ENCODE assay signal across 20 mouse cellular contexts in the genomic region with DNA sequence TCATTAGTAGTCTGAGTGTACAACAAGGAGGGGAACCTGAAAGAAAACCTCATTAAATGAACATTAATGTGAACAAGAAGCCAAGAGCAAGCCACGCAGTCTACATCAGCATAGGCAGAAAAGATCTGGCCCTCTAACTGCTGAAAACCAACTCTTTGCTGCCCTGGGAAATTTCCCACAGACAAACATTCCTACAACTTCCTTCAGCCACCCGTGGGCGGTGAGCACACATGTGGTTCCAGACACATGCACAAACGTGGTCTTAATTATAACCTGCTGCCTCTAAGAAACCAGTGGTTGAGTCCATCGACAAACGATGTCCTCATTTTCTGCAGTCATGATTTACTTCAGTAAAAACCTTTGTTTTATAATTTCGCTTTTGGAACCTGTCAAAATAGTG.
A peak's percentile ranks its signal among the peaks of the same experiment; 100 is the strongest.
DNase-seq lines count a peak whose midpoint lies in the region; ATAC-seq and TF ChIP-seq lines count a peak whose summit lies in the region.
"Had no signal": no experiment of that assay in that cellular context is flagged by ENCODE, and none has a peak within 500 bp of the region (broad histone marks: within the 10 kb centered on the region; RNA-seq: fewer than 3 reads in every experiment).

No protein-coding gene starts in this region.

- peak overlapping the region; percentile 22; the same call in 1 of the 2 replicates for H3K4me2 ChIP-seq in embryonic facial prominence, embryonic 14.5 days (ENCODE audit: low read depth, low read length)
- peak overlapping the region; percentile 1 for H3K4me2 ChIP-seq in limb, embryonic 12.5 days
- H3K4me2 ChIP-seq in intestine, embryonic 15.5 days (replicated peaks) = no peak overlapping the region
- H3K4me2 ChIP-seq: heart, embryonic 15.5 days; kidney, embryonic 15.5 days; midbrain, embryonic 15.5 days had no signal

- no peak for TF ChIP-seq EP300 in heart, adult 2 months (IDR thresholded peaks at IDR 0.05; ENCODE audit: insufficient read depth, low read depth, low read length)

- H3K4me1 ChIP-seq in embryonic facial prominence, embryonic 14.5 days (ENCODE audit: control insufficient read depth, insufficient read depth, low read length) = peaks cover 41% of the 10 kb centered on the region
- peaks cover 52% of the 10 kb centered on the region for H3K4me1 ChIP-seq in limb, embryonic 12.5 days (replicated peaks)
- no peaks in the 10 kb centered on the region for H3K4me1 ChIP-seq in intestine, embryonic 15.5 days (replicated peaks)
- H3K4me1 ChIP-seq in heart, adult 2 months (ENCODE audit: control insufficient read depth, insufficient read depth, low read length) = no peaks in the 10 kb centered on the region; the same call in 1 of the 2 replicates
- H3K4me1 ChIP-seq: heart, embryonic 15.5 days; megakaryocyte, embryonic 14.5 days; midbrain, embryonic 15.5 days had no signal

- H3K27ac ChIP-seq in gastrocnemius, adult 2 months = peak overlapping the region; percentile 31; the same call in 1 of the 2 replicates
- H3K27ac ChIP-seq in embryonic facial prominence, embryonic 14.5 days (replicated peaks; ENCODE audit: low read depth, low read length) = peak overlapping the region; percentile 67
- peak overlapping the region; percentile 75 for H3K27ac ChIP-seq in limb, embryonic 12.5 days
- no peak overlapping the region for H3K27ac ChIP-seq in intestine, embryonic 15.5 days
- H3K27ac ChIP-seq in heart, adult 2 months = no peak overlapping the region
- H3K27ac ChIP-seq: heart, embryonic 15.5 days; kidney, embryonic 15.5 days; midbrain, embryonic 15.5 days had no signal

- H3K36me3 ChIP-seq in embryonic facial prominence, embryonic 14.5 days (ENCODE audit: control insufficient read depth, insufficient read depth, low read length) = no peaks in the 10 kb centered on the region
- no peaks in the 10 kb centered on the region for H3K36me3 ChIP-seq in limb, embryonic 12.5 days
- no peaks in the 10 kb centered on the region for H3K36me3 ChIP-seq in intestine, embryonic 15.5 days
- H3K36me3 ChIP-seq in heart, adult 2 months (ENCODE audit: control insufficient read depth, insufficient read depth, low read length) = no peaks in the 10 kb centered on the region
- H3K36me3 ChIP-seq: heart, embryonic 15.5 days; kidney, embryonic 15.5 days; midbrain, embryonic 15.5 days had no signal

- peak; percentile 44; the same call in 1 of the 2 replicates for ATAC-seq in embryonic facial prominence, embryonic 14.5 days (ENCODE audit: low read depth)
- peak; percentile 26; the same call in 1 of the 2 replicates for ATAC-seq in limb, embryonic 12.5 days (ENCODE audit: insufficient number of reproducible peaks, insufficient read depth, low FRiP score, low TSS enrichment, low read depth)
- ATAC-seq in intestine, embryonic 15.5 days = no peak
- ATAC-seq: forebrain, postnatal 0 days; hindbrain, embryonic 16.5 days; intestine, postnatal 0 days; liver, postnatal 0 days; midbrain, embryonic 15.5 days had no signal

- TF ChIP-seq POLR2A in heart, adult 2 months (IDR thresholded peaks at IDR 0.05; ENCODE audit: insufficient read depth, low read depth, low read length) = no peak

- no peak overlapping the region for H3K4me3 ChIP-seq in gastrocnemius, adult 2 months
- H3K4me3 ChIP-seq in embryonic facial prominence, embryonic 14.5 days (ENCODE audit: low read depth, low read length) = no peak overlapping the region
- no peak overlapping the region for H3K4me3 ChIP-seq in limb, embryonic 12.5 days (replicated peaks)
- no peak overlapping the region for H3K4me3 ChIP-seq in intestine, embryonic 15.5 days (replicated peaks)
- H3K4me3 ChIP-seq in heart, adult 2 months = no peak overlapping the region
- H3K4me3 ChIP-seq: heart, embryonic 15.5 days; kidney, embryonic 15.5 days; megakaryocyte, embryonic 14.5 days; midbrain, embryonic 15.5 days had no signal

- TF ChIP-seq CTCF in gastrocnemius, adult 2 months (IDR thresholded peaks at IDR 0.05) = no peak
- no peak for TF ChIP-seq CTCF in heart, adult 2 months (IDR thresholded peaks at IDR 0.05)

- H3K27me3 ChIP-seq in embryonic facial prominence, embryonic 14.5 days (replicated peaks; ENCODE audit: control insufficient read depth, insufficient read depth, low read length) = no peaks in the 10 kb centered on the region
- H3K27me3 ChIP-seq in limb, embryonic 12.5 days = no peaks in the 10 kb centered on the region
- no peaks in the 10 kb centered on the region for H3K27me3 ChIP-seq in intestine, embryonic 15.5 days (replicated peaks)
- H3K27me3 ChIP-seq in heart, adult 2 months (ENCODE audit: control insufficient read depth, insufficient read depth, low read length) = no peaks in the 10 kb centered on the region
- H3K27me3 ChIP-seq: heart, embryonic 15.5 days; kidney, embryonic 15.5 days; megakaryocyte, embryonic 14.5 days; midbrain, embryonic 15.5 days had no signal

- intact Hi-C loops in gastrocnemius, adult 2 months (cut with DNase I) = no loop called here
- intact Hi-C loops in gastrocnemius, postnatal 36 days (cut with DNase I) = no loop called here
- intact Hi-C loops in heart, adult 2 months (cut with DNase I) = no loop called here

- no peak overlapping the region for H3K9ac ChIP-seq in embryonic facial prominence, embryonic 14.5 days (ENCODE audit: low read depth, low read length)
- H3K9ac ChIP-seq in limb, embryonic 12.5 days (replicated peaks) = no peak overlapping the region
- H3K9ac ChIP-seq in intestine, embryonic 15.5 days = no peak overlapping the region
- no peak overlapping the region for H3K9ac ChIP-seq in heart, adult 2 months (ENCODE audit: low read depth, low read length)
- H3K9ac ChIP-seq: forebrain, postnatal 0 days; heart, embryonic 15.5 days; kidney, embryonic 15.5 days; liver, postnatal 0 days; midbrain, embryonic 15.5 days had no signal

- DNase-seq in gastrocnemius, adult 2 months = no peak
- no peak for DNase-seq in gastrocnemius, postnatal 36 days
- DNase-seq in embryonic facial prominence, embryonic 14.5 days (ENCODE audit: low spot score) = peak; percentile 83
- no peak for DNase-seq in heart, adult 2 months
- no peak for DNase-seq in right cerebral cortex, adult 2 months (ENCODE audit: low spot score in 2 of 2)
- DNase-seq: B cell, adult 2 months; cerebellum, adult 8-10 months; forebrain, postnatal 0 days; gastrocnemius, postnatal 10 days; heart, adult 18-20 months; liver, postnatal 0 days; thymus, postnatal 25 days had no signal

- no peaks in the 10 kb centered on the region for H3K9me3 ChIP-seq in embryonic facial prominence, embryonic 14.5 days (ENCODE audit: control insufficient read depth, low read length)
- no peaks in the 10 kb centered on the region for H3K9me3 ChIP-seq in limb, embryonic 12.5 days
- no peaks in the 10 kb centered on the region for H3K9me3 ChIP-seq in intestine, embryonic 15.5 days
- H3K9me3 ChIP-seq: heart, embryonic 15.5 days; kidney, embryonic 15.5 days; midbrain, embryonic 15.5 days had no signal

- no peaks in the 10 kb centered on the region for H3K79me2 ChIP-seq in heart, adult 2 months (replicated peaks; ENCODE audit: control insufficient read depth, insufficient read depth, low read length)

- 23% methylated on average over 7 of the region's 7 CpGs for WGBS in embryonic facial prominence, embryonic 14.5 days
- WGBS in limb, embryonic 12.5 days = 25% methylated on average over 7 of the region's 7 CpGs
- 78% methylated on average over 7 of the region's 7 CpGs for WGBS in intestine, embryonic 15.5 days
- WGBS in heart, adult 2 months = 63% methylated on average over 7 of the region's 7 CpGs

Comparison
In these comparisons a context has a peak if more than half of its experiments do, and no peak if none do; other contexts are left out.
1. H3K27ac ChIP-seq: peak in gastrocnemius, adult 2 months (single experiment), embryonic facial prominence, embryonic 14.5 days (single experiment) and limb, embryonic 12.5 days (single experiment); none in intestine, embryonic 15.5 days (single experiment) and heart, adult 2 months (single experiment).